8 mouse cellular contexts compared by ENCODE assay signal in genomic region chr10:80054911-80055310, GRCm38 (mm10). TPM values are rescaled to one million over a fixed set of nuclear protein-coding genes. Genes with fewer than 3 reads are reported as not detected.
A peak's percentile ranks its signal among the peaks of the same experiment; 100 is the strongest.
DNase-seq lines count a peak whose midpoint lies in the region; ATAC-seq and TF ChIP-seq lines count a peak whose summit lies in the region.
"Not testable (repeated sequence)": the region's sequence is repeated elsewhere in the genome, so short reads cannot be mapped to it uniquely, and the experiment has no call there.

No protein-coding gene starts in this region.

- H3K4me3 ChIP-seq in ES-E14 (ENCODE audit: insufficient read depth in 1 of 2, low read depth in 1 of 2, low read length in 2 of 2, poor library complexity in 1 of 2, severe bottlenecking in 1 of 2), result peak overlapping the region; percentile 74 to 93
- H3K4me3 ChIP-seq in embryonic facial prominence, embryonic 10.5 days, result peak overlapping the region; percentile 94
- peak overlapping the region; percentile 80 for H3K4me3 ChIP-seq in forebrain, embryonic 16.5 days (replicated peaks; ENCODE audit: low read length)
- peak overlapping the region; percentile 87 for H3K4me3 ChIP-seq in hindbrain, embryonic 12.5 days
- H3K4me3 ChIP-seq in kidney, embryonic 16.5 days (ENCODE audit: low read length), result peak overlapping the region; percentile 81
- peak overlapping the region; percentile 83 to 95 for H3K4me3 ChIP-seq in liver, embryonic 14.5 days (ENCODE audit: insufficient read depth in 1 of 2, low read depth in 2 of 2, low read length in 2 of 2)
- H3K4me3 ChIP-seq in midbrain, embryonic 13.5 days (replicated peaks), result peak overlapping the region; percentile 88
- peak overlapping the region; percentile 66; the same call in 1 of the 2 replicates for H3K4me3 ChIP-seq in stomach, embryonic 14.5 days (ENCODE audit: low read depth, low read length)

- peak overlapping the region; percentile 84 for H3K4me2 ChIP-seq in forebrain, embryonic 16.5 days (ENCODE audit: low read length)
- H3K4me2 ChIP-seq in hindbrain, embryonic 12.5 days (replicated peaks), result peak overlapping the region; percentile 71
- H3K4me2 ChIP-seq in kidney, embryonic 16.5 days (replicated peaks; ENCODE audit: low read depth, low read length), result peak overlapping the region; percentile 86
- peak overlapping the region; percentile 98 for H3K4me2 ChIP-seq in liver, embryonic 14.5 days (ENCODE audit: low read depth)
- H3K4me2 ChIP-seq in midbrain, embryonic 13.5 days (replicated peaks), result peak overlapping the region; percentile 74
- peak overlapping the region; percentile 82 for H3K4me2 ChIP-seq in stomach, embryonic 14.5 days (replicated peaks; ENCODE audit: low read depth, low read length)

- not testable (repeated sequence) for TF ChIP-seq EP300 in liver, embryonic 14.5 days (IDR thresholded peaks at IDR 0.05; ENCODE audit: low read depth)

- H3K27ac ChIP-seq in ES-E14 (ENCODE audit: insufficient read depth, low read depth, low read length, poor library complexity, severe bottlenecking); forebrain, embryonic 16.5 days (ENCODE audit: low read length); hindbrain, embryonic 12.5 days; stomach, embryonic 14.5 days (ENCODE audit: low read length): not testable (repeated sequence)
- peak overlapping the region; percentile 98 for H3K27ac ChIP-seq in embryonic facial prominence, embryonic 10.5 days (replicated peaks)
- peak overlapping the region; percentile 98; the same call in 1 of the 2 replicates for H3K27ac ChIP-seq in kidney, embryonic 16.5 days (ENCODE audit: low read length)
- H3K27ac ChIP-seq in liver, embryonic 14.5 days, result peak overlapping the region; percentile 21; the same call in 1 of the 2 replicates
- H3K27ac ChIP-seq in midbrain, embryonic 13.5 days, result 0 out of 2 replicates have a peak overlapping the region, but pooled peaks have one; percentile 98

- DNase-seq in ES-E14 (ENCODE audit: low read depth, low spot score); embryonic facial prominence, embryonic 10.5 days (ENCODE audit: low spot score); liver, embryonic 14.5 days (ENCODE audit: low read depth in 3 of 3, low spot score in 3 of 3): not testable (repeated sequence)

- H3K4me1 ChIP-seq in ES-E14 (ENCODE audit: control insufficient read depth in 2 of 2, insufficient read depth in 2 of 2, low read length in 2 of 2, poor library complexity in 1 of 2), result peaks cover 11 to 24% of the 10 kb centered on the region in 2 experiments
- peaks cover 67% of the 10 kb centered on the region for H3K4me1 ChIP-seq in embryonic facial prominence, embryonic 10.5 days
- peaks cover 18% of the 10 kb centered on the region for H3K4me1 ChIP-seq in forebrain, embryonic 16.5 days (replicated peaks; ENCODE audit: control insufficient read depth, insufficient read depth, low read length)
- peaks cover 26% of the 10 kb centered on the region for H3K4me1 ChIP-seq in hindbrain, embryonic 12.5 days
- peaks cover 43% of the 10 kb centered on the region for H3K4me1 ChIP-seq in kidney, embryonic 16.5 days (ENCODE audit: insufficient read depth, low read length)
- peaks cover 32 to 33% of the 10 kb centered on the region in 2 experiments for H3K4me1 ChIP-seq in liver, embryonic 14.5 days (replicated peaks; ENCODE audit: control insufficient read depth in 2 of 2, insufficient read depth in 2 of 2, low read length in 1 of 2)
- H3K4me1 ChIP-seq in midbrain, embryonic 13.5 days (replicated peaks), result peaks cover 42% of the 10 kb centered on the region
- H3K4me1 ChIP-seq in stomach, embryonic 14.5 days (ENCODE audit: control insufficient read depth, insufficient read depth, low read length), result peaks cover 25% of the 10 kb centered on the region; the same call in 1 of the 2 replicates

- H3K36me3 ChIP-seq in ES-E14 (ENCODE audit: control insufficient read depth, insufficient read depth, low read length, poor library complexity, severe bottlenecking), result peaks cover 36% of the 10 kb centered on the region
- H3K36me3 ChIP-seq in embryonic facial prominence, embryonic 10.5 days (replicated peaks), result peaks cover 49% of the 10 kb centered on the region
- H3K36me3 ChIP-seq in forebrain, embryonic 16.5 days (ENCODE audit: control insufficient read depth, insufficient read depth), result not testable (repeated sequence)
- H3K36me3 ChIP-seq in hindbrain, embryonic 12.5 days, result peaks cover 41% of the 10 kb centered on the region
- peaks cover 40% of the 10 kb centered on the region for H3K36me3 ChIP-seq in kidney, embryonic 16.5 days (ENCODE audit: insufficient read depth, low read length)
- H3K36me3 ChIP-seq in liver, embryonic 14.5 days (replicated peaks; ENCODE audit: control insufficient read depth, insufficient read depth, low read depth), result peaks cover 27% of the 10 kb centered on the region
- peaks cover 43% of the 10 kb centered on the region for H3K36me3 ChIP-seq in midbrain, embryonic 13.5 days
- H3K36me3 ChIP-seq in stomach, embryonic 14.5 days (ENCODE audit: control insufficient read depth, insufficient read depth, low read length), result peaks cover 31% of the 10 kb centered on the region

- in situ Hi-C loops in ES-E14 (cut with MboI; ENCODE audit: low sequenced_read_pairs in 2 of 2, unreplicated experiment in 2 of 2), result not testable (repeated sequence)

- H3K9ac ChIP-seq in ES-E14 (ENCODE audit: insufficient read depth, low read depth, low read length, poor library complexity, severe bottlenecking), result peak overlapping the region; percentile 97
- H3K9ac ChIP-seq in forebrain, embryonic 16.5 days (replicated peaks; ENCODE audit: low read depth, low read length), result peak overlapping the region; percentile 91; the same call in 1 of the 2 replicates
- H3K9ac ChIP-seq in hindbrain, embryonic 12.5 days, result peak overlapping the region; percentile 91
- H3K9ac ChIP-seq in kidney, embryonic 16.5 days (replicated peaks; ENCODE audit: low read length), result peak overlapping the region; percentile 95
- H3K9ac ChIP-seq in liver, embryonic 14.5 days (replicated peaks), result peak overlapping the region; percentile 98
- peak overlapping the region; percentile 95 for H3K9ac ChIP-seq in midbrain, embryonic 13.5 days (replicated peaks)
- peak overlapping the region; percentile 80; the same call in 1 of the 2 replicates for H3K9ac ChIP-seq in stomach, embryonic 14.5 days (replicated peaks; ENCODE audit: low read depth, low read length)

- H3K27me3 ChIP-seq in embryonic facial prominence, embryonic 10.5 days (replicated peaks; ENCODE audit: low read depth, poor library complexity, severe bottlenecking); forebrain, embryonic 16.5 days (replicated peaks; ENCODE audit: control insufficient read depth, insufficient read depth, low read length); hindbrain, embryonic 12.5 days; kidney, embryonic 16.5 days (ENCODE audit: insufficient read depth, low read length); liver, embryonic 14.5 days (ENCODE audit: control insufficient read depth, insufficient read depth, low read length); midbrain, embryonic 13.5 days; stomach, embryonic 14.5 days (ENCODE audit: control insufficient read depth, insufficient read depth, low read length): not testable (repeated sequence)

- not testable (repeated sequence) for ATAC-seq in forebrain, embryonic 16.5 days; hindbrain, embryonic 12.5 days (ENCODE audit: low FRiP score); kidney, embryonic 16.5 days (ENCODE audit: low FRiP score, low TSS enrichment); liver, embryonic 14.5 days (ENCODE audit: insufficient read depth); midbrain, embryonic 13.5 days; stomach, embryonic 14.5 days (ENCODE audit: insufficient number of reproducible peaks, insufficient read depth, low FRiP score, low read depth)

- WGBS in embryonic facial prominence, embryonic 10.5 days, result 38% methylated on average over 3 of the region's 3 CpGs
- 17% methylated on average over 3 of the region's 3 CpGs for WGBS in forebrain, embryonic 16.5 days
- 9% methylated on average over 3 of the region's 3 CpGs for WGBS in hindbrain, embryonic 12.5 days
- 6% methylated on average over 2 of the region's 3 CpGs for WGBS in kidney, embryonic 16.5 days
- WGBS in liver, embryonic 14.5 days (ENCODE audit: insufficient replicate concordance), result 17% methylated on average over 3 of the region's 3 CpGs
- 12% methylated on average over 3 of the region's 3 CpGs for WGBS in midbrain, embryonic 13.5 days
- WGBS in stomach, embryonic 14.5 days, result 33% methylated on average over 3 of the region's 3 CpGs

- TF ChIP-seq CTCF in liver, embryonic 14.5 days (IDR thresholded peaks at IDR 0.05; ENCODE audit: low read depth), result not testable (repeated sequence)

- not testable (repeated sequence) for H3K9me3 ChIP-seq in ES-E14 (ENCODE audit: control insufficient read depth, insufficient read depth, low read depth, low read length); embryonic facial prominence, embryonic 10.5 days; forebrain, embryonic 16.5 days (ENCODE audit: control insufficient read depth, low read length); hindbrain, embryonic 12.5 days (replicated peaks); kidney, embryonic 16.5 days (ENCODE audit: low read length); liver, embryonic 14.5 days (ENCODE audit: control insufficient read depth, low read length); midbrain, embryonic 13.5 days; stomach, embryonic 14.5 days (ENCODE audit: control insufficient read depth, low read depth, low read length)

RNA-seq across cellular contexts. Expression of gene Gpx4, which starts 7.9 kb away (rescaled TPM):
- 1,456 and 1,919 TPM in 2 replicates for total RNA-seq in ES-E14 (2012; rRNA removed)
- 618 and 672 TPM in 2 replicates for polyA plus RNA-seq in embryonic facial prominence, embryonic 10.5 days (2016; fragmentation: Nextera tagmentation; extraction: Ambion mirVana)
- 443 and 475 TPM in 2 replicates for polyA plus RNA-seq in forebrain, embryonic 16.5 days (2015; fragmentation: Nextera tagmentation; extraction: Ambion mirVana)
- polyA plus RNA-seq in hindbrain, embryonic 12.5 days (2016; fragmentation: Nextera tagmentation; extraction: Ambion mirVana), result 449 and 484 TPM in 2 replicates
- polyA plus RNA-seq in kidney, embryonic 16.5 days (2015; fragmentation: Nextera tagmentation; extraction: Ambion mirVana), result 617 and 706 TPM in 2 replicates
- 274 and 388 TPM in 2 replicates for polyA plus RNA-seq in liver, embryonic 14.5 days (2012; rRNA removed)
- polyA plus RNA-seq in liver, embryonic 14.5 days (2014; fragmentation: Nextera tagmentation; extraction: Ambion mirVana), result 705 and 724 TPM in 2 replicates
- polyA plus RNA-seq in midbrain, embryonic 13.5 days (2015; fragmentation: Nextera tagmentation; extraction: Ambion mirVana), result 498 and 532 TPM in 2 replicates
- polyA plus RNA-seq in stomach, embryonic 14.5 days (2014; fragmentation: Nextera tagmentation; extraction: Ambion mirVana), result 434 and 466 TPM in 2 replicates

RNA-seq across cellular contexts. Expression of gene Polr2e, which starts 15.3 kb away (rescaled TPM):
- 266 and 293 TPM in 2 replicates for total RNA-seq in ES-E14 (2012; rRNA removed)
- 312 and 316 TPM in 2 replicates for polyA plus RNA-seq in embryonic facial prominence, embryonic 10.5 days (2016; fragmentation: Nextera tagmentation; extraction: Ambion mirVana)
- 173 and 178 TPM in 2 replicates for polyA plus RNA-seq in forebrain, embryonic 16.5 days (2015; fragmentation: Nextera tagmentation; extraction: Ambion mirVana)
- 163 and 171 TPM in 2 replicates for polyA plus RNA-seq in hindbrain, embryonic 12.5 days (2016; fragmentation: Nextera tagmentation; extraction: Ambion mirVana)
- polyA plus RNA-seq in kidney, embryonic 16.5 days (2015; fragmentation: Nextera tagmentation; extraction: Ambion mirVana), result 242 and 248 TPM in 2 replicates
- polyA plus RNA-seq in liver, embryonic 14.5 days (2012; rRNA removed), result 77.0 and 121 TPM in 2 replicates
- polyA plus RNA-seq in liver, embryonic 14.5 days (2014; fragmentation: Nextera tagmentation; extraction: Ambion mirVana), result 88.0 and 90.2 TPM in 2 replicates
- 159 and 174 TPM in 2 replicates for polyA plus RNA-seq in midbrain, embryonic 13.5 days (2015; fragmentation: Nextera tagmentation; extraction: Ambion mirVana)
- polyA plus RNA-seq in stomach, embryonic 14.5 days (2014; fragmentation: Nextera tagmentation; extraction: Ambion mirVana), result 220 TPM in 2 replicates

RNA-seq across cellular contexts. Expression of gene Arhgap45, which starts 38.5 kb away (rescaled TPM):
- 17.0 and 20.9 TPM in 2 replicates for total RNA-seq in ES-E14 (2012; rRNA removed)
- 11.2 and 11.3 TPM in 2 replicates for polyA plus RNA-seq in embryonic facial prominence, embryonic 10.5 days (2016; fragmentation: Nextera tagmentation; extraction: Ambion mirVana)
- polyA plus RNA-seq in forebrain, embryonic 16.5 days (2015; fragmentation: Nextera tagmentation; extraction: Ambion mirVana), result 1.2 and 1.8 TPM in 2 replicates
- polyA plus RNA-seq in hindbrain, embryonic 12.5 days (2016; fragmentation: Nextera tagmentation; extraction: Ambion mirVana), result 8.7 and 8.9 TPM in 2 replicates
- polyA plus RNA-seq in kidney, embryonic 16.5 days (2015; fragmentation: Nextera tagmentation; extraction: Ambion mirVana), result 10.5 and 11.3 TPM in 2 replicates
- 17.5 and 20.9 TPM in 2 replicates for polyA plus RNA-seq in liver, embryonic 14.5 days (2012; rRNA removed)
- 7.9 and 9.3 TPM in 2 replicates for polyA plus RNA-seq in liver, embryonic 14.5 days (2014; fragmentation: Nextera tagmentation; extraction: Ambion mirVana)
- polyA plus RNA-seq in midbrain, embryonic 13.5 days (2015; fragmentation: Nextera tagmentation; extraction: Ambion mirVana), result 1.5 and 1.6 TPM in 2 replicates
- polyA plus RNA-seq in stomach, embryonic 14.5 days (2014; fragmentation: Nextera tagmentation; extraction: Ambion mirVana), result 5.1 and 5.7 TPM in 2 replicates

RNA-seq across cellular contexts. Expression of gene Sbno2, which starts 50.5 kb away (rescaled TPM):
- 36.6 and 49.3 TPM in 2 replicates for total RNA-seq in ES-E14 (2012; rRNA removed)
- polyA plus RNA-seq in embryonic facial prominence, embryonic 10.5 days (2016; fragmentation: Nextera tagmentation; extraction: Ambion mirVana), result 16.2 and 18.2 TPM in 2 replicates
- polyA plus RNA-seq in forebrain, embryonic 16.5 days (2015; fragmentation: Nextera tagmentation; extraction: Ambion mirVana), result 13.1 and 14.9 TPM in 2 replicates
- polyA plus RNA-seq in hindbrain, embryonic 12.5 days (2016; fragmentation: Nextera tagmentation; extraction: Ambion mirVana), result 15.1 TPM in 2 replicates
- polyA plus RNA-seq in kidney, embryonic 16.5 days (2015; fragmentation: Nextera tagmentation; extraction: Ambion mirVana), result 16.1 and 17.6 TPM in 2 replicates
- 10.0 and 10.1 TPM in 2 replicates for polyA plus RNA-seq in liver, embryonic 14.5 days (2012; rRNA removed)
- polyA plus RNA-seq in liver, embryonic 14.5 days (2014; fragmentation: Nextera tagmentation; extraction: Ambion mirVana), result 6.6 and 7.6 TPM in 2 replicates
- 13.4 and 15.3 TPM in 2 replicates for polyA plus RNA-seq in midbrain, embryonic 13.5 days (2015; fragmentation: Nextera tagmentation; extraction: Ambion mirVana)
- 13.2 and 15.7 TPM in 2 replicates for polyA plus RNA-seq in stomach, embryonic 14.5 days (2014; fragmentation: Nextera tagmentation; extraction: Ambion mirVana)

RNA-seq across cellular contexts. Expression of gene Abca7, which starts 58.6 kb away (rescaled TPM):
- 8.8 and 18.9 TPM in 2 replicates for total RNA-seq in ES-E14 (2012; rRNA removed)
- polyA plus RNA-seq in embryonic facial prominence, embryonic 10.5 days (2016; fragmentation: Nextera tagmentation; extraction: Ambion mirVana), result 2.9 and 3.2 TPM in 2 replicates
- 3.9 and 4.7 TPM in 2 replicates for polyA plus RNA-seq in forebrain, embryonic 16.5 days (2015; fragmentation: Nextera tagmentation; extraction: Ambion mirVana)
- polyA plus RNA-seq in hindbrain, embryonic 12.5 days (2016; fragmentation: Nextera tagmentation; extraction: Ambion mirVana), result 6.9 and 7.7 TPM in 2 replicates
- 4.2 and 4.4 TPM in 2 replicates for polyA plus RNA-seq in kidney, embryonic 16.5 days (2015; fragmentation: Nextera tagmentation; extraction: Ambion mirVana)
- 11.2 and 12.7 TPM in 2 replicates for polyA plus RNA-seq in liver, embryonic 14.5 days (2012; rRNA removed)
- polyA plus RNA-seq in liver, embryonic 14.5 days (2014; fragmentation: Nextera tagmentation; extraction: Ambion mirVana), result 4.9 and 6.0 TPM in 2 replicates
- polyA plus RNA-seq in midbrain, embryonic 13.5 days (2015; fragmentation: Nextera tagmentation; extraction: Ambion mirVana), result 5.4 and 5.8 TPM in 2 replicates
- polyA plus RNA-seq in stomach, embryonic 14.5 days (2014; fragmentation: Nextera tagmentation; extraction: Ambion mirVana), result 3.2 and 3.6 TPM in 2 replicates
